Mouse (Mus musculus) megakaryocyte, embryonic 14.5 days (primary cell): Measurements from ENCODE around the gene Tmem45a.

Experiments
- FLI1 ChIP-seq: IDR thresholded peaks from 2 replicates; pipeline ENCODE4 v1.6.1; 2012; ENCODE audit warnings: low read length, inconsistent platforms, mixed read lengths
- GATA1 ChIP-seq: IDR thresholded peaks from 3 replicates; pipeline ENCODE4 v1.6.1; 2012; ENCODE audit warnings: mixed read lengths, low read length, inconsistent platforms, borderline replicate concordance

GRCm38 (mm10) chr16:56917230-56917629, 31.3 kb upstream of the Tmem45a start:
- TF ChIP-seq FLI1 = no peak
- TF ChIP-seq GATA1 = no peak
